Mouse (Mus musculus): ENCODE measurements around the gene Gm21969. TPM values are rescaled to one million over a fixed set of nuclear protein-coding genes. Genes with fewer than 3 reads are reported as not detected.
A peak's percentile ranks its signal among the peaks of the same experiment; 100 is the strongest.

Gene Gm21969
- polyA plus RNA-seq, 1 experiment, result 0.02 TPM

GRCm38 (mm10) chr4:139636373-139636772 is 33.4 kb downstream of the Gm21969 start:
- Histone ChIP-seq H3K27me3 (replicated peaks; ENCODE audit: control insufficient read depth, insufficient read depth, low read length) (no peaks in the 10 kb centered on the region), H3K27ac (ENCODE audit: insufficient read depth, low read depth, low read length) (no peak overlapping the region), H3K36me3 (ENCODE audit: control insufficient read depth, insufficient read depth, low read length) (no peaks in the 10 kb centered on the region; the same call in 1 of the 2 replicates), H3K4me3 (ENCODE audit: insufficient read depth, low read depth, low read length) (no peak overlapping the region), H3K4me1 (ENCODE audit: control insufficient read depth, insufficient read depth, low read length) (peaks cover 19% of the 10 kb centered on the region)
- peak; percentile 61 for DNase-seq
- WGBS, result 34% methylated on average over 7 of the region's 7 CpGs
- TF ChIP-seq POLR2A (IDR thresholded peaks at IDR 0.05; ENCODE audit: low read depth, low read length), result no peak
- TF ChIP-seq CTCF (conservative IDR thresholded peaks at IDR 0.05; ENCODE audit: insufficient read depth, insufficient read length, low read depth, low read length), result peak; percentile 98

GRCm38 (mm10) chr4:139637847-139638246 is 34.9 kb downstream of the Gm21969 start:
- Histone ChIP-seq H3K27ac (ENCODE audit: insufficient read depth, low read depth, low read length) (no peak overlapping the region), H3K4me3 (ENCODE audit: insufficient read depth, low read depth, low read length) (no peak overlapping the region), H3K36me3 (ENCODE audit: control insufficient read depth, insufficient read depth, low read length) (no peaks in the 10 kb centered on the region; the same call in 1 of the 2 replicates), H3K4me1 (ENCODE audit: control insufficient read depth, insufficient read depth, low read length) (peaks cover 10% of the 10 kb centered on the region), H3K27me3 (replicated peaks; ENCODE audit: control insufficient read depth, insufficient read depth, low read length) (no peaks in the 10 kb centered on the region)
- DNase-seq, result no peak
- no peak for TF ChIP-seq CTCF (conservative IDR thresholded peaks at IDR 0.05; ENCODE audit: insufficient read depth, insufficient read length, low read depth, low read length)
- TF ChIP-seq POLR2A (IDR thresholded peaks at IDR 0.05; ENCODE audit: low read depth, low read length), result no peak
- WGBS, result 84% methylated on average over 9 of the region's 9 CpGs

- peaks cover 10% of the 10 kb centered on the region for H3K4me1 ChIP-seq (ENCODE audit: control insufficient read depth, insufficient read depth, low read length)
- WGBS, result 87% methylated on average over 16 of the region's 16 CpGs
- H3K4me3 ChIP-seq (ENCODE audit: insufficient read depth, low read depth, low read length), result no peak overlapping the region
- no peaks in the 10 kb centered on the region; the same call in 1 of the 2 replicates for H3K36me3 ChIP-seq (ENCODE audit: control insufficient read depth, insufficient read depth, low read length)
- DNase-seq, result no peak
- no peaks in the 10 kb centered on the region for H3K27me3 ChIP-seq (replicated peaks; ENCODE audit: control insufficient read depth, insufficient read depth, low read length)
- no peak overlapping the region for H3K27ac ChIP-seq (ENCODE audit: insufficient read depth, low read depth, low read length)
- TF ChIP-seq POLR2A (IDR thresholded peaks at IDR 0.05; ENCODE audit: low read depth, low read length), result no peak
- no peak for TF ChIP-seq CTCF (conservative IDR thresholded peaks at IDR 0.05; ENCODE audit: insufficient read depth, insufficient read length, low read depth, low read length)
Observed at GRCm38 (mm10) chr4:139638356-139638755, 35.4 kb downstream of the Gm21969 start.

- WGBS, result 26% methylated on average over 12 of the region's 12 CpGs
- H3K4me1 ChIP-seq (ENCODE audit: control insufficient read depth, insufficient read depth, low read length), result peaks cover 10% of the 10 kb centered on the region
- H3K27me3 ChIP-seq (replicated peaks; ENCODE audit: control insufficient read depth, insufficient read depth, low read length), result no peaks in the 10 kb centered on the region
- DNase-seq, result peak; percentile 55
- H3K4me3 ChIP-seq (ENCODE audit: insufficient read depth, low read depth, low read length), result no peak overlapping the region
- H3K36me3 ChIP-seq (ENCODE audit: control insufficient read depth, insufficient read depth, low read length), result peaks cover 1% of the 10 kb centered on the region
- no peak overlapping the region for H3K27ac ChIP-seq (ENCODE audit: insufficient read depth, low read depth, low read length)
- TF ChIP-seq POLR2A (IDR thresholded peaks at IDR 0.05; ENCODE audit: low read depth, low read length) (no peak), CTCF (conservative IDR thresholded peaks at IDR 0.05; ENCODE audit: insufficient read depth, insufficient read length, low read depth, low read length) (no peak)
Observed at GRCm38 (mm10) chr4:139639801-139640200, 36.8 kb downstream of the Gm21969 start.

GRCm38 (mm10) chr4:139640333-139640732 is 37.3 kb downstream of the Gm21969 start:
- DNase-seq, result no peak
- Histone ChIP-seq H3K36me3 (ENCODE audit: control insufficient read depth, insufficient read depth, low read length) (peaks cover 3% of the 10 kb centered on the region), H3K4me1 (ENCODE audit: control insufficient read depth, insufficient read depth, low read length) (peaks cover 10% of the 10 kb centered on the region), H3K4me3 (ENCODE audit: insufficient read depth, low read depth, low read length) (no peak overlapping the region), H3K27me3 (replicated peaks; ENCODE audit: control insufficient read depth, insufficient read depth, low read length) (no peaks in the 10 kb centered on the region), H3K27ac (ENCODE audit: insufficient read depth, low read depth, low read length) (no peak overlapping the region)
- 48% methylated on average over 12 of the region's 12 CpGs for WGBS
- no peak for TF ChIP-seq POLR2A (IDR thresholded peaks at IDR 0.05; ENCODE audit: low read depth, low read length)
- TF ChIP-seq CTCF (conservative IDR thresholded peaks at IDR 0.05; ENCODE audit: insufficient read depth, insufficient read length, low read depth, low read length), result no peak

GRCm38 (mm10) chr4:139640775-139641174 is 37.8 kb downstream of the Gm21969 start:
- TF ChIP-seq CTCF (conservative IDR thresholded peaks at IDR 0.05; ENCODE audit: insufficient read depth, insufficient read length, low read depth, low read length) (no peak), POLR2A (IDR thresholded peaks at IDR 0.05; ENCODE audit: low read depth, low read length) (no peak)
- WGBS, result 63% methylated on average over 6 of the region's 6 CpGs
- DNase-seq, result no peak
- Histone ChIP-seq H3K27me3 (replicated peaks; ENCODE audit: control insufficient read depth, insufficient read depth, low read length) (no peaks in the 10 kb centered on the region), H3K4me1 (ENCODE audit: control insufficient read depth, insufficient read depth, low read length) (peaks cover 10% of the 10 kb centered on the region), H3K36me3 (ENCODE audit: control insufficient read depth, insufficient read depth, low read length) (peaks cover 3% of the 10 kb centered on the region), H3K4me3 (ENCODE audit: insufficient read depth, low read depth, low read length) (no peak overlapping the region), H3K27ac (ENCODE audit: insufficient read depth, low read depth, low read length) (no peak overlapping the region)

GRCm38 (mm10) chr4:139641829-139642425 is 38.9 kb downstream of the Gm21969 start:
- WGBS, result 51% methylated on average over 30 of the region's 30 CpGs
- H3K4me1 ChIP-seq (ENCODE audit: control insufficient read depth, insufficient read depth, low read length), result peaks cover 10% of the 10 kb centered on the region
- no peak overlapping the region for H3K4me3 ChIP-seq (ENCODE audit: insufficient read depth, low read depth, low read length)
- DNase-seq, result no peak
- H3K36me3 ChIP-seq (ENCODE audit: control insufficient read depth, insufficient read depth, low read length), result peaks cover 6% of the 10 kb centered on the region
- no peak for TF ChIP-seq POLR2A (IDR thresholded peaks at IDR 0.05; ENCODE audit: low read depth, low read length)
- no peak for TF ChIP-seq CTCF (conservative IDR thresholded peaks at IDR 0.05; ENCODE audit: insufficient read depth, insufficient read length, low read depth, low read length)
- H3K27me3 ChIP-seq (replicated peaks; ENCODE audit: control insufficient read depth, insufficient read depth, low read length), result no peaks in the 10 kb centered on the region
- H3K27ac ChIP-seq (ENCODE audit: insufficient read depth, low read depth, low read length), result no peak overlapping the region

Data from kidney, adult 2 months (tissue).